Mouse (Mus musculus) thymus, postnatal 10 days (tissue): ENCODE measurements at regions not wholly inside any gene's neighbourhood (a gene's known extent, or its start where the extent isn't known, plus 50 kb on each side); places are given as distances from the start of the nearest gene placed in this dataset.
"Not testable (repeated sequence)": the region's sequence is repeated elsewhere in the genome, so short reads cannot be mapped to it uniquely, and the experiment has no call there.

Experiments used
- DNase-seq, 2 experiments: peaks; one replicate each; pipeline ENCODE4 v3.0.0; 2021; ENCODE audit warnings: low spot score in 2 of 2

DNA sequence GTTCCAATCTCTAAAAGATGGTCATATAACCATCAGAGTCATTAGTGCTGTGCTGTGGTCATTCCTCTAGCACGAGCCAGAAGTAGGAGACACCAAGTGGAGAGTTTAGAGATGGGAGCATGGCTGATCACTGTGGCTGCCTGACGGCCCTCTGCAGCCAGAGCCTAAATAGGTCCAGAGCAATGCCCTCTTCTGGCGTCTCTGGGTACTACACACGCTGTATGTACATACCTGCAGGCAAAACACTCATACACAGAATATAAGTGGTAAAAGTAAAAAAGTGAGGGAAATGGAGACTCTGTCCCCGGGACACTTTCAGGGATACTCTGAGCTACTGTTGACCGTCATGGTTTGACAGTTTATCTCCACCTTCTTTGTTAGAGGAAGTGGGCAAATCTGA is 91.4 kb downstream of the Gm21738 start:
- no peak for DNase-seq

DNA sequence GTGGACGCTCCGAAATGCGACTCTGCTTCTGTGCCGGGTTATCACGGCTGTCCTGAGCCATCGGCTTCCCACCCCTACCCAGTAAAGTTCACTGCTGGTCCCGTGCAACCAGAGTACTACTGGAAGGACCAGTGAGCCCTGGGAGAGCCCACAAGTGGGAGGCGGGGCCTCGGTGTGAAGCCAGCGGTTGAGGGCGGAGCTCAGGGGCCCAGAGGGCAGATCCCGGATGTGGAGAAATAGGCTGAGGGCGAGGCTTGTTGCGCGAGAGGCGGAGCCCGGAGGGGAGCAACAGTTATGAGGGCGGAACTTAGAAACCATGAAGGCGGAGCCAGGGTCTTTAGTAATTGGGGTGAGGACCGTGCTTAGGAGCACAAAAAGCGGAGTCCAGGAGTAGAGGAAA is 107.1 kb downstream of the Gm21738 start:
- DNase-seq: no peak

DNA sequence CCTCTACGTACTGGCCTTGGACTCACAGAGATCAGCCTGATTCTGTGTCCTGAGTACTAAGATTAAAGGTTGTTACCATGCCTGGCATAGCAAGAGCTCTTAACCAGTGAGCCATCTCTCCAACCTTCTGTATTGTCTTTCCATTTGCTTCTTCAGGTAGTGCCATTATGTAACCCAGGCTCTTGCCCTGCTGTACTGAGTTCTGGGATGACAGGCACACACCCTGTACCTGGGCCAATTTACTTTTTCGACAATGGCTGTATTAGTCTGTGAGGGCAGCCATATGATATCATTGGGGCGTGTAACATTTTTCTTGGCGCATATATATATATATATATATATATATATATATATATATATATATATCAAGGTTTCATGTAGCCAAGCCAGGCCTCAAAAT is 115.9 kb downstream of the Gm21738 start:
- DNase-seq: not testable (repeated sequence)

DNA sequence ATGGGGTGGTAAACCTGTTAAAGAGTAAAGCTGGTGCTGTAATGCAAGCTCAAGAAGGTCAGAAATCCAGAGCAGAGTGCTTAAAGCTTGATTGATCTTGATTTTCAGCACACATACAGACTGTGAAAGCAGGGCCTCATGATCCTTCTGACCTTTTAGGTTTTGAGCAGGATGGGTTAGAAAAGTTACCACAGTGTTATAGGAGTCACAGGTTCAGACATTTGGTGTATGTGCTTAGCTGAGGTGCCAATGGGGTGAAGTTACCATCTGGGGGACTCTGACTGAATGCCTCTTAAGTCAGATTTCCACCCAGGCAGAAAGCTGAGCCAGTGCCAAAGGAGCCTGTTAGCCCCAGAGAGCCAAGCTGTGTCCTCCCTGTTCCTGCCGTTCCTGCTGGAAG is 139.6 kb downstream of the Gm21738 start:
- no peak for DNase-seq

- DNase-seq: peak; percentile 20 to 80
Observed at GRCm38 (mm10) chr14:19277777-19278385, 140.8 kb downstream of the Gm21738 start.
